Mouse (Mus musculus) midbrain, embryonic 14.5 days (tissue): ENCODE data around the gene BC049715. TPM values are rescaled to one million over a fixed set of nuclear protein-coding genes. Genes with fewer than 3 reads are reported as not detected.

Source experiments
- ATAC-seq: fragments of 200-750 bp; cut with Nextera tagmentation; 2 replicates; pipeline ENCODE4 v1.8.0; 2017; ENCODE audit warnings: moderate number of reproducible peaks, moderate library complexity; ENCODE audit not compliant: low FRiP score, low TSS enrichment
- DNase-seq: peaks from one replicate; pipeline ENCODE4 v3.0.0-alpha.2; 2015
- H3K27ac ChIP-seq: fragments of 300-500 bp; sonication (generic); replicated peaks from 2 replicates; pipeline ENCODE4 v1.5.1; 2014; ENCODE audit warnings: mild to moderate bottlenecking, low read depth, low read length, moderate library complexity
- H3K27me3 ChIP-seq: fragments of 300-500 bp; sonication (generic); 2 replicates; pipeline ENCODE4 v1.6.1; 2014; ENCODE audit warnings: low read length, control low read depth, mixed read lengths; ENCODE audit not compliant: control insufficient read depth, insufficient read depth
- H3K36me3 ChIP-seq: fragments of 300-500 bp; sonication (generic); 2 replicates; pipeline ENCODE4 v1.6.1; 2014; ENCODE audit warnings: low read length, control low read depth; ENCODE audit not compliant: control insufficient read depth, insufficient read depth
- H3K4me1 ChIP-seq: fragments of 300-500 bp; sonication (generic); 2 replicates; pipeline ENCODE4 v1.6.1; 2014; ENCODE audit warnings: mild to moderate bottlenecking, antibody characterized with exemption, low read length, control low read depth; ENCODE audit not compliant: control insufficient read depth, insufficient read depth
- H3K4me2 ChIP-seq: fragments of 300-500 bp; sonication (generic); 2 replicates; pipeline ENCODE4 v1.6.1; 2014; ENCODE audit warnings: mild to moderate bottlenecking, low read length, moderate library complexity
- H3K4me3 ChIP-seq: fragments of 300-500 bp; sonication (generic); replicated peaks from 2 replicates; pipeline ENCODE4 v1.5.1; 2014; ENCODE audit warnings: low read depth, low read length
- H3K9ac ChIP-seq: fragments of 300-500 bp; sonication (generic); replicated peaks from 2 replicates; pipeline ENCODE4 v1.6.1; 2014; ENCODE audit warnings: mild to moderate bottlenecking, low read length, moderate library complexity
- H3K9me3 ChIP-seq: fragments of 300-500 bp; sonication (generic); 2 replicates; pipeline ENCODE4 v1.6.1; 2016; ENCODE audit warnings: low read length, control low read depth, mixed read lengths; ENCODE audit not compliant: control insufficient read depth
- WGBS: fragments of 180-500 bp; shearing (Covaris S2); extraction: QIAGEN DNeasy Blood & Tissue Kit; methylation state at CpG from one replicate; pipeline ENCODE4 v1.1.7; 2014; 5-methylcytosine and 5-hydroxymethylcytosine counted together
- microRNA-seq: library from miRNA; unstranded; fragments of <30 nt; microRNA quantifications from one replicate; pipeline ENCODE4, GENCODE M21; 2016
- polyA plus RNA-seq: library from polyadenylated mRNA; unstranded; fragments of >200 nt; fragmentation: Nextera tagmentation; extraction: Ambion mirVana; gene quantifications from 2 replicates; pipeline ENCODE4 v1.2.1, GENCODE M21; 2014

BC049715 gene
- polyA plus RNA-seq, 1 experiment from 2014 or later = 1.6 TPM

GRCm38 (mm10) chr6:136887854-136888253 is 60.4 kb downstream of the BC049715 start:
- Histone ChIP-seq H3K36me3 (no peaks in the 10 kb centered on the region), H3K27ac (no peak overlapping the region), H3K4me2 (no peak overlapping the region), H3K9me3 (no peaks in the 10 kb centered on the region), H3K4me1 (no peaks in the 10 kb centered on the region), H3K4me3 (no peak overlapping the region), H3K9ac (no peak overlapping the region), H3K27me3 (no peaks in the 10 kb centered on the region)
- WGBS = 85% methylated on average over 9 of the region's 9 CpGs
- DNase-seq = no peak
- ATAC-seq = no peak

- WGBS = 82% methylated on average over 6 of the region's 6 CpGs
- no peak for ATAC-seq
These were observed 61.6 kb downstream of the BC049715 start for GRCm38 (mm10) chr6:136889067-136889466.

GRCm38 (mm10) chr6:136889554-136889953 is 62.1 kb downstream of the BC049715 start:
- Histone ChIP-seq H3K4me2 (no peak overlapping the region), H3K4me1 (no peaks in the 10 kb centered on the region), H3K9me3 (no peaks in the 10 kb centered on the region), H3K4me3 (no peak overlapping the region), H3K27me3 (no peaks in the 10 kb centered on the region), H3K27ac (no peak overlapping the region), H3K9ac (no peak overlapping the region), H3K36me3 (no peaks in the 10 kb centered on the region)
- WGBS = 94% methylated on average over 6 of the region's 6 CpGs
- ATAC-seq (no peak), DNase-seq (no peak)

More at GRCm38 (mm10) chr6:136889067-136889466, 61.6 kb downstream of the BC049715 start:
- H3K9ac ChIP-seq = no peak overlapping the region
- H3K4me2 ChIP-seq = no peak overlapping the region
- H3K27me3 ChIP-seq = no peaks in the 10 kb centered on the region
- no peaks in the 10 kb centered on the region for H3K36me3 ChIP-seq
- no peak overlapping the region for H3K27ac ChIP-seq
- no peaks in the 10 kb centered on the region for H3K4me1 ChIP-seq
- no peak for DNase-seq
- no peaks in the 10 kb centered on the region for H3K9me3 ChIP-seq
- no peak overlapping the region for H3K4me3 ChIP-seq

Small RNAs within 50 kb of the gene (microRNA-seq; reads per million reads assigned to microRNA genes)
- gene Gm44364 = not detected

Other genes starting within 250 kb of the BC049715 start
- 0.20 and 0.50 TPM in 2 replicates for gene Plbd1, start 165.7 kb upstream of the BC049715 start, polyA plus RNA-seq
- gene Gucy2c, start 45.9 kb upstream of the BC049715 start, polyA plus RNA-seq = 0.62 and 1.1 TPM in 2 replicates
- 1.2 TPM in 2 replicates for gene Hist4h4, start 23.2 kb upstream of the BC049715 start, polyA plus RNA-seq
- gene H2afj, start 19.4 kb upstream of the BC049715 start, polyA plus RNA-seq = 101 and 116 TPM in 2 replicates
- 65.6 and 88.1 TPM in 2 replicates for gene Wbp11, start 607 bp downstream of the BC049715 start, polyA plus RNA-seq
- gene Smco3, start 7.8 kb downstream of the BC049715 start, polyA plus RNA-seq = 0.14 and 0.34 TPM in 2 replicates
- gene Art4, start 30.1 kb downstream of the BC049715 start, polyA plus RNA-seq = not detected in 2 replicates
- gene Mgp, start 48.2 kb downstream of the BC049715 start, polyA plus RNA-seq = 0.65 and 3.5 TPM in 2 replicates
- gene Erp27, start 94.6 kb downstream of the BC049715 start, polyA plus RNA-seq = not detected in 2 replicates
- gene Pde6h, start 96.2 kb downstream of the BC049715 start, polyA plus RNA-seq = not detected in 2 replicates
- gene Arhgdib, start 114.3 kb downstream of the BC049715 start, polyA plus RNA-seq = 7.0 and 16.6 TPM in 2 replicates